Mouse (Mus musculus) liver, postnatal 0 days (tissue): ENCODE measurements around the gene Rapgef4.

Experiments
- CTCF ChIP-seq: sonication (generic); IDR thresholded peaks from 2 replicates; pipeline ENCODE4 v1.5.1; 2016; ENCODE audit warnings: antibody characterized with exemption, low read depth
- EP300 ChIP-seq: IDR thresholded peaks from 2 replicates; pipeline ENCODE4 v1.6.1; 2016; ENCODE audit warnings: antibody characterized with exemption, low read depth, mild to moderate bottlenecking

- TF ChIP-seq EP300 (no peak), CTCF (no peak)
Observed at GRCm38 (mm10) chr2:72094038-72094437, 113.0 kb downstream of the Rapgef4 start.
